27 mouse cellular contexts compared by ENCODE assay signal in the genomic region with DNA sequence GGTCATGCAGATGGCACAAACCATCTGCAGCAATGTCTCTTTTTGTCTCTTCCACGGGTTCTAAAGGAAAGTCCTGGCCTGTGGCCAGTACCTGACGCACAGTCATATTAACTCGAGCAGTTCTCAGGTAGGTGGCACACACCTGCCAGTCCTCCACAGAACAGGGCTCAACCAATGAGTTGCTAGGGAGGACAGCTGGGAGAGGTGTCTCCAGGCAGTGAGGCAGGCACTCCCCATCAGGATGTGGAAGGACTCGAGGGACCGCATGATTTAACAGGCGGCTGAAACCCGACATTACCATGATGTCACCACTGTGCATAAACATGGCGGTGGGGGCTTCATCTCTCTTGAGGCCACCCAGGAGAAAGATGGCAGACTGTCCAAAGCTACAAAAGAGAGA.
"Had no signal": no experiment of that assay in that cellular context is flagged by ENCODE, and none has a peak within 500 bp of the region (broad histone marks: within the 10 kb centered on the region; RNA-seq: fewer than 3 reads in every experiment).

No protein-coding gene starts in this region.

- H3K9me3 ChIP-seq: heart, embryonic 13.5 days; heart, embryonic 15.5 days; hindbrain, embryonic 13.5 days; hindbrain, embryonic 15.5 days; kidney, embryonic 15.5 days; limb, embryonic 10.5 days; limb, embryonic 12.5 days; liver, embryonic 13.5 days; liver, embryonic 15.5 days had no signal

- H3K4me3 ChIP-seq: heart, adult 2 months; heart, embryonic 13.5 days; heart, embryonic 15.5 days; hindbrain, embryonic 13.5 days; hindbrain, embryonic 15.5 days; kidney, embryonic 15.5 days; limb, embryonic 10.5 days; limb, embryonic 12.5 days; liver, embryonic 13.5 days; liver, embryonic 15.5 days had no signal

- DNase-seq: gastrocnemius, postnatal 14 days; gastrocnemius, postnatal 36 days; heart, adult 11 months; heart, adult 2 months; heart, postnatal 14 days; heart, postnatal 36 days; kidney, adult 11 months; kidney, adult 2 months; kidney, adult 9 months; kidney, postnatal 10 days; kidney, postnatal 25 days; layer of hippocampus, adult 9-11 months; layer of hippocampus, postnatal 36 days; liver; liver, embryonic 13.5 days; liver, postnatal 0 days had no signal

- H3K4me1 ChIP-seq: heart, embryonic 13.5 days; heart, embryonic 15.5 days; hindbrain, embryonic 15.5 days; kidney, embryonic 15.5 days; limb, embryonic 10.5 days; limb, embryonic 12.5 days; liver, embryonic 13.5 days; liver, embryonic 15.5 days had no signal

- H3K27me3 ChIP-seq: heart, embryonic 13.5 days; heart, embryonic 15.5 days; hindbrain, embryonic 13.5 days; hindbrain, embryonic 15.5 days; kidney, embryonic 15.5 days; limb, embryonic 12.5 days; liver, embryonic 13.5 days; liver, embryonic 15.5 days had no signal

- H3K9ac ChIP-seq: heart, embryonic 13.5 days; heart, embryonic 15.5 days; hindbrain, embryonic 13.5 days; hindbrain, embryonic 15.5 days; kidney, embryonic 15.5 days; limb, embryonic 12.5 days; liver, embryonic 13.5 days; liver, embryonic 15.5 days; liver, postnatal 0 days had no signal

- H3K27ac ChIP-seq: heart, adult 2 months; heart, embryonic 13.5 days; heart, embryonic 15.5 days; hindbrain, embryonic 13.5 days; hindbrain, embryonic 15.5 days; kidney, embryonic 15.5 days; limb, embryonic 10.5 days; limb, embryonic 12.5 days; liver, embryonic 13.5 days; liver, embryonic 15.5 days had no signal

- H3K4me2 ChIP-seq: heart, embryonic 11.5 days; heart, embryonic 13.5 days; heart, embryonic 15.5 days; hindbrain, embryonic 13.5 days; hindbrain, embryonic 15.5 days; kidney, embryonic 15.5 days; limb, embryonic 12.5 days; liver, embryonic 11.5 days; liver, embryonic 13.5 days; liver, embryonic 15.5 days had no signal

- ATAC-seq: intestine, embryonic 16.5 days had no signal
